Mouse (Mus musculus) ovary, postnatal 10 days (tissue): ENCODE data around the gene Eme2.

Experiments used
- DNase-seq: peaks from one replicate; pipeline ENCODE4 v3.0.0; 2022; ENCODE audit warnings: low spot score

Eme2 gene

DNA sequence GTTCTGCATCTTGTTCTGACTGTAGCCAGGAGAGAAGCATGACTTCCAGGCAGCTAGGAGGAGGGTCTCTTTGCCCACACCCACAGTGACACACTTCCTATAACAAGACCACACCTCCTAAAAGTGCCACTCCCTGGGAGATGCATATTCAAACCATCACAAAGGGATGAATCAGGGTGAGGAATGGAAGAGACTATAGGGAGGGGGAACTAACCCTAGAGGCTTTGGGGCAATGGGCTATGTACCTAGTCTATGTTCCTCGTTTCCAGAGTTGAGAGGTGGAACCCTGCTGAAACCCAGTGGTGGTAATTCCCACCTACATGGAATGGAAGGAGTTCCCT lies 20.5 kb downstream of the Eme2 start:
- DNase-seq, result no peak

DNA sequence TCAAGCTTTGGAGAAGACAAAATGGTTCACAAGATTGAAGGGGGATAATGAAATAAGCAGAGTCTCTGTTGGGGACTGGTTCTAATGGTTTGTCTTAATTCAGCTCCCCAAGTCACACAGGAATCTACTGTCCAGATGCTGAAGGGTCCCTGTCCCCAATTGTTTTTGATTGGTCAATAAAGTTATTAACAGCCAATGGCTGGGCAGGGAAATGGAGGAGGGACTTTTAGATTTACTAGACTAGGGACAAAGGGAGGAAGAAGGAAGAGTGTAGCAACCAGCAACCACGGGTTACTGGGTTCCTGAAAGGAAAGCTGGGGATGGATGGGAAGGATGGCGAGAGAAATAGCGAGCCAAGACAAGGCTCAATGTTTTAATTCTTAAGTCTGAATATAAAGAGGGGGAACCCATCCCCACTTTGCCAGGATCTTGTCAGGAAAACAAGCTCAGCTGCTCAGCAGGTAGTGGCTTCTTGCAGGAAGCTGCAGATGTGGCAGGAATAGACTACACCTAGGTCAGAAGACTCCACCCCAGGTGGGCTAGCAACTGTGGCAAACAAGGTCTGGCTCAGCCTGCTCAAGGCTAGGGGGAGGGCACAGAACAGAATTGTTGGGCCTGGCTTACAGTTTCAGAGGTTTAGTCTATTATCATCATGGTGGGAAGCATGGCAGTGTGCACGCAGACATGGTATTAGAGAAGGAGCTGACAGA lies 21.0 kb downstream of the Eme2 start:
- no peak for DNase-seq

DNA sequence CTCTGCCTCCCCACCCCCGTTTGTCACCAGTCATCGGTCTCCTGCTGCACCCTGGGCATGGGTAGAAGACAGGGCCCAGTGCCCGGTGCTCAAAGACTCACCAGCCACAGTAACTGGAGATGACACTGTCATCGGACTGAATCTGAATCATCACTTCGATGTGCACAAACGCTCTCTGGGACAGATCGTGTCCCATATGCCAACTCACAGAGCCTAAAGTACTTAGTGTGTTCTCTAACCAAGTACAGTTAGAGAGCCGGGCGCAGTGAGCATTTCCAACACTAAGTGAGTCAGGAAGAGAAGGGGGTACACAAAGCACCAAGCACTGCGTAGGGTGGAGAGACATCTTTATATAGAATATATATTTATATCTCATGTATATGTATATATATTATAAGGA lies 27.0 kb downstream of the Eme2 start:
- no peak for DNase-seq

DNA sequence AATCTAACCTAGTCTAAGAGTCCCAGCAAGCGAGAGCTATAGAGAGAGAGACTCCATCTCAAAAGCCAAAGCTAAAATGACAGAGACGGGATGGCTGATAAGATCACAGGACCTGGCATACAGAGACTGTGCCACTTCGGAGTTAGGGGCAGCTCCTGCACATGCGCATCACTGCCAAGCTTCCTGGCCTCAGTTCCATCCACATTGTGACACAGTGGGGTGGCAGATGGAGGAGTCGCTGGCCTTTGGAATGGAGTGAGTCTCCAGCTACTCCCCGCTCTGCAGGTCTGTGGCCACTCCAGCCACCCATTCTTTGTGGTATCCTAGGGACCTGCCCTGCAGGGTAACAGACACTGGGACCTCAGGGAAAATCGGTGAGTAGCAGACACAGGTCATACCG lies 29.1 kb downstream of the Eme2 start, which contains the start of gene Igfals:
TSS of gene Igfals (plus strand) at position 222 of the 400 bp plus-strand sequence.
- DNase-seq, result no peak

DNA sequence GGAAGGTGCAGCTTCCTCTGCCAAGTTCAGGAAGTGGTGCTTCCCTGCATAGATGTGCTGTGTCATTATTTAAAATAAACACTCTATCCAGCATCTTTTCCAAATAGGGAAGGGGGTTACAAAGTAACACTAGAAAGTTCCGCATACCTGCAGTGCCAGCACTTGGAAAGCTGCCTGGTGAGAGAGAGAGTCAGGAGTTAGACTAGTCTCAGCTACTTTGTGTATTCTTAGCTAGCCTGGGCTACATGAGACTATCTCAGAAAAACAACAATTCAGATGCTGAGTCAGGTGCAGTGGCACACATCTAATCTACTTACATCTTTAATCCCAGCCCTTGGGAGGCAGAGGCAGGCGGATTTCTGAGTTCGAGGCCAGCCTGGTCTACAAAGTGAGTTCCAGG lies 33.1 kb downstream of the Eme2 start:
- DNase-seq, result no peak

DNA sequence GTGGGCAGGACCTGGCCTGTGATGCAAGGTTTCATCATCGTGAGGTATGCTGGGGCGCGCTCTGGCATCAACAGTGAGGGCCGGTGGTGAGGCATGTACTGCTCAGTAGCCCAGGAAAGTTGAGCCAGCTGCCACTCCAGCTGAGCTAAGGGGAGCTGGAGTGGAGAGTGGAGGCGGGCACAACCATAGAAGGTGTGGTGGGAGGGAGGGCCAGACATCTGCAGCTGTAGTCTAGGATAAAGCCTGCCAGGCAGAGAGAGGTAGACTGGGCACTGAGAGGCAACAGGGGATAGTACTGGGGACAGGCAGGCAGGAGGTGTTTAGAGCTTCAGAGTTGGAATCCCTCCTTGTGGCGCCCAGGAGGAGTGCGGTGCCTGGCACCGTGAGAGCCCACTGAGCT lies 34.8 kb downstream of the Eme2 start:
- DNase-seq, result no peak

DNA sequence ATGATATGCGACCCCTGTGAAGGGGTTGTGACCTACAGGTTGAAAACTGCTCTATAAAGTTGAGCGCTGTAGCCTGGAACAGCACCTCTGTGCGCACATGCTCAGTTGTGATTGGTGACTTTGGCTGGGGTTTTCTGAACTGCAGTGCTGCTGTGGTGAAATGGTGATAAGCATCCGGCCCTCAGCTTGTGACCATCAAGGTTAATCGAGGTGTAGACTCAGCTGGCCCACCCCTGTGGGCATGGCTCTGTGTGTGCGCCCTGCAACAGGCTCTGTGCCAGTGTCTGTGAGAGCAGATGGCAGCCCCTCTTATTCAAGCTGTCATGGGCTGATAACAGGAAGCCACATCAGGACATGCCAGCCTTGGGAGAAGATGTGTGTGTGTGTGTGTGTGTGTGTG lies 35.9 kb downstream of the Eme2 start:
- no peak for DNase-seq

DNA sequence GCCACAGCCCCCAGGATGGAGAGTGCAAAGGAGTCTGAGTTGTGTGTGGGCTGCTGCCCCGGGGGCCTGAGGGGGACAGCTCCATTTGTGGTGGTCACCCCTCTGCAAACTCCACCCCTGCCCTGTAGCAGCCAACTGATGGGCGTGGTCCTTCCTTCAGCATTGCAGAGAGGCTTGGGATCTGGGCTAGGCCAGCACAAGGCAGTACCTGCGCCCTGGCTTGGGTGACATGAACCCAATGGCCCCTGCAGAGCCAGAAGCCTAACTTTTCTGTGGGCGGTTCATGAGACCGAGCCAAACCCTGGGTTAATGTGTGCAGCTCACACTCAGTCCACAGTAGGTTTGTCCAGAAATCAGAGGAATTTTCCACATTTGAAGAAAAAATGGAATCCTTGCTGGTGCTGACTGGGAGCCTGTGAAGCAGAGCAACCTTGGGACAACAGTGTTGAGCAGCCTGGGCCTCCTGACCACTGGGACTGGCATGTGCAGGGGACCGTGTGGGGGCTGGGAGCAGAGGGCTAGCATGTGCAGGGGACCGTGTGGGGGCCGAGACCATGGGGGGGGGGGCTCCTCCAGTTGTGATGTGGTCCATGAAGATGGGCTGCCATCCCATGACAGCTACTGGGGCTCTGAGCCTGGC lies 36.9 kb downstream of the Eme2 start:
- no peak for DNase-seq

DNA sequence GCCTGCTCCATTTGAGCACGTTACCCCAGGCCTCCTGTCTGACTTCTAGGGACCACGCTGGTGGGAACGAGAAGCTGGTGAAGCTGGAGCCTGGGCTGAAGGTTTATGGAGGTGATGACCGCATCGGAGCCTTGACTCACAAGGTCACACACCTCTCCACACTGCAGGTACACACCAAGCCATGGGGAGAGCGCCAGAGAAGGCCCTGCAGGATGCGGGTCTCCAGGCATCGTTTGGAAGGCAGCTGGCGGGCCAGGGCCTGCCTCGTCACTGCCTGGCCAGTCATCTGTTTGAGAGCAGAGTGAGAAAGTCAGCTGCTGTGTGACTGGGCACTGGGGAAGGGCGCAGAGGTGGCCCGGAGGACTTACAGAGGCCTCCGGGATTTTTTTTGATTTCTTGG lies 38.3 kb downstream of the Eme2 start:
- no peak for DNase-seq

DNA sequence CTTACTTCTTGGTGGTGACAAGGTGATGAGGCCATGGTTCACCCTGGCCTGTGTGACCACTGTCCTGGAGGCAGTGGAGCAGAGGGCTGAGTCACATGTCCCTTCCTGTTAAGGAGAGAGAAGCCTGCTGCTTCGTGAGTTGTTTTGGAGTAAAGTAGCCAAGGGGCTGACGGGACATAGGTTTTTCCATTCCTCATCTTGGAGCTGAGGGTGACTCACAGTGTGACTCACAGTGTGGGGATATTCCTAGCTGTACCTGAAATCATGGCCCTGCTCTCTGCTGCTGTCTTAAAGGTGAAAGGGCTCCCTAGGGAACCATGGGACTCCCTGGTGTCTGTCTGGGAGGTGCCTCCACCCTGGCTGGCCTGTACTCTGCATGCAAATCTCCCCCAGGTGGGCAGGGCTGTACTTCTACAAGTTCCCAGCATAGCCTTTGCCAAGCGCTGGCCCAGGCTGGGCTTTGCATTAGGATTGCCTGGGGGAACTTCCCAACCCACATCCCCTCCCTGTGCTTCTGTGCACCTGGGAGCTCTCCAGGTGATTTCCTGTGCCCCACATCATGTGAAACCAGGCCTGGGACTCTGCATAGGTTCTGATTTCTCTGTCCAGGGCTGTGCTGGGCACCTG lies 38.9 kb downstream of the Eme2 start:
- no peak for DNase-seq

DNA sequence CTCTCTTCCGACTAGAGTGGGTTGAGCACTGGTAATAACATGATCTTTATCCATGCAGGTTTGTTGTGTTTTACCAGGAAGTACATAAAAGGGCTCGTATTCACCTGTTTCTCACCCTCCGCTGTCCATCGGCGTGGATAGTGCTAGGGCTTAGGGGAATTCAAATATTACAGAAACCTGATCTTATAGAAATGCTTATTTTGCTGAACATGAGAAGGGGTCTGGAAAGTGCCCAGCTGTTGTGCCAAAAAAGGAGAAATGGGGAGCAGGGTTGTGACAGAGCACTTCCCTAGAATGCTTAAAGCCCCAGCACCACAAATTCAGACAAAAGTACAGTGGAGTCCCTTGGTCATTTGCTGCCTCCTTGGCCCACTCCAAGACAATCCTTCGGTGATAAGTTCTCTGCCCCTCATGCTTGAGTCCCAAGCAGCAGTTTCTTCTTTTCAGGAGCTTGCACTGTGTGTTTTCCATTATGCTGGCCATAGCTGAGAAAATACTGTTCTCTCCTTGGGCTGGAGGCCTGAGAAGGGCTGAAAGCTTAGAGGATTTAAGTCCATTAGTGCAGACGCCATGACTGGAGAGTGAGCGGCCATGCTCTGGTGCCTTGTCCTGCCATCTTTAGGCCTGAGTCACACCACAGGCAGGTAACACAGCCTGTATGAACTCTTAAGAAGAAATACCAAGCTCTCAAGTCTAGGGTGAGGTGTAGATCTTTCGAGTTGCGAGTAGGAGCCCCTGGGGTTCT lies 43.3 kb downstream of the Eme2 start:
- no peak for DNase-seq

DNA sequence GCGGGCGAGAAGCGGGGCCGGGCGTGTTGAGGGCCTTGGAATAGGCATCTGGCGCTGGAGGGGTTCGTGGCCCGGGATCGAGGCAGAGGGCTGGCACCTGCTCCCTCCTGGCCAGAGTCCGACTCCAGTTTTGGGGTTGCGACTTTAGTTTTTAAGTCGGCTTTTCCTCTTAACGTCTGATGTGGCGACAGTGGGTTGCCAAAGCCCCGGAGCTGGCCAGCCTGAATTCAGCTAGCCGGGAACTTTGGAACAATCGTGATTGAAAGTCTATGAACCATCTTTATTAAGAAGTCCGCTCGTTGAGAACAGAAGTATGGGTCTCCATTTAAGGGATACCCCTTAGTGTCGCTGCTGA lies 44.1 kb downstream of the Eme2 start:
- DNase-seq, result no peak

DNA sequence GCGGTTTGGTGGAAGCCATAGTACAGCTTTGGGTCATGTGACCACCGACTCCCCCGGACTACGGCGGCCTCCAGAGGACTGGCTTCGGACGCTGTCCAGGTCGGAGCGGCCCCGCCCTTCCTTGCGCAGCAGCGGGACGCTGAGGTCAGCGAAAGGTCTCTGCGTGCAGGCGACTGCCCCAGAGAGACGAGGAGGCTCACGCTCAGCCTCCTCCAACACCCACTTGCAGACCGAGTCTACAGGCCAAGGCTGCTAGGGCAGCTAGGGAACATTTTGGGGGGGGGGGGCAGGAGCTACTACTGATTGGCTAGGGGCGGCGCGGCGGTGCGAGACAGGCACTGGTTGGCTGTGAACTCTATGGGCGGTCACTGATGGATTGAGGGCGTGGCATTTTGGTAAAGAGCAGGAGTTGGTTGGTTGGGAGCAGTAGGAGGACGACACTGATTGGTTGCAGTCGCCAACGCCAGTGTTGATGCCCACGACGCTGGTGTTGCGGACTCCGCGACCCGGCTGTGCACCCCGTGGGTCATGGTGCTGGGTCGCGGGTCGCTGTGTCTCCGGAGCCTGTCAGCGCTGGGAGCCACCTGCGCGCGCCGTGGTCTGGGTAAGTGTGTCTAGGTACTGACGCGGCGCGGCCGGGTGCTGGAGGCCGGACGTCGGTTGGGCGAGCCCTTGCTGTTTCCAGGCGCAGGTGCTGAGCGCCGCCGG lies 44.7 kb downstream of the Eme2 start, which contains the start of gene Fahd1:
TSS of gene Fahd1 (minus strand) at position 300 of the 708 bp plus-strand sequence.
- peak; percentile 99 for DNase-seq

DNA sequence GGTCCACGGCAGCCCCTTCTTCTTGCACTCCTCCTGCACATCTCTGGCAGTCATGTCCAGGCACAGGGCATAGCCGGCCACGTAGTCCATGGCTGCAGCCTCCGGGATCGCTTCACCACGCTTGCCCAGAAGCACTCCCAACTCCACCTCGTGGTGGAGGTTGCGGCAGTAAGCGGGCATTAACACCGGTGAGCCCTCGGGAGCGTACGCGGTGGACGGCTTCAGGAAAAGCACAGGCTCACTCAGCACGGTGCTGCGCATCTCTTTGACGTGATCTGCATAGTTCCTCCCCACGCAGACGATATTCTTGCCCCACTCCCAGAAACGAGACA lies 45.2 kb downstream of the Eme2 start:
- DNase-seq, result no peak

DNA sequence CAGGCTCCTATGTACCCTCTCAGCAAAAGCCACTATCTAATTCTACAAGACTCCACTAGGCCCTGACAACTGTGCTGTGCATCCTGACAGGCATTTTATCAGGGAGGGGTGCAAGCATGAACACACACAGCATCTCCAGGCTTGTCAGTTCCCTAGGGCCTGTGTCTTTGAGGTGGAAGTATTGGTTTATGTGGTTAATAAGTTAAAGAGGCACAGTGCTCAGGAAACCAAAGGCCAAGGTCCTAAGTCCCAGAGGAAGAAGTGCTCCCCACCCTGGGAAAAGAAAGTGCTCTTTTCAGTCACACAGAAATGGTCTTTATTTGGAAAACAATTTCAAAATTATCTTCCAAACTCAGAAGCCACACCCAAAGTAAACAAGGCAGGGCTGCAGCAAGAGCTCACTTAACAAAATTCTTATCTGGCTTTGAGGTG lies 46.3 kb downstream of the Eme2 start:
- DNase-seq, result no peak

DNA sequence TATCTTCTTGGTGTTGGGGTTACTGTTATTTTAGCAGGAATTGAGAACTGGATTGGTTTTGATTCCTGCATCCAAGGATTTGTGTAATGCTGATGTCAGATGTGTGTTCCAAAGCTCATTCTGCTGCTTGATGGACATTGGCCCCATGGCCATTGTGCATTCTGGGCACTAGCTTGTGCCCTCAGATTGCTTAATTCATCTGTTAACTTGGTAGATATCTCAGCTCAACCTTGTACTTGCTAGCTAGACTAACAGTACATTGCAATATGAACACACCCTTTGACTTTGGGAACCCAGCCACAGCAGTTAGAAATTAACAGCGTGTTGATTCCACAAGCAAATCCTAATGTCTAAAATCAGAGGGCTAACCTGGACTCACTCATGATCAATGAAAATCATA lies 47.5 kb downstream of the Eme2 start:
- no peak for DNase-seq

DNA sequence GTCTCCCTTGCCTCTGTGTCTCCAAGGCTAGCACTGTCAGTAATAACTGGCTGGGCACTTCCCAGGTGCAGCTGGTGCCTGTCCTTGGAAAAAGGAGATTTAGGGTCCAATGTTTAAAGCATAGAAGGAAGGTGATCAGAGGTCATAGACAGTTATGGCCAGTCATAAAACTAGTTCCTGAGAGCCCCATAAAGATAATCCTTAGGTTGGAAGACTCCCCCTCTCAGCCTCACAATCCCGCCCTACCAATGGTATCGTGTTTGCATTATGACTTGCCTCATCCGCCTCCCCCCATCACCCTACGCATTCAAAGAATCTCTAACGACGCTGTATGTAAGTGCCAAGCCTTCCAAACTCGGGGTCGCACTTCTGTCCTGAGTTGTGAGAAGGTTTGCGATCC lies 50.4 kb downstream of the Eme2 start:
- DNase-seq, result no peak

DNA sequence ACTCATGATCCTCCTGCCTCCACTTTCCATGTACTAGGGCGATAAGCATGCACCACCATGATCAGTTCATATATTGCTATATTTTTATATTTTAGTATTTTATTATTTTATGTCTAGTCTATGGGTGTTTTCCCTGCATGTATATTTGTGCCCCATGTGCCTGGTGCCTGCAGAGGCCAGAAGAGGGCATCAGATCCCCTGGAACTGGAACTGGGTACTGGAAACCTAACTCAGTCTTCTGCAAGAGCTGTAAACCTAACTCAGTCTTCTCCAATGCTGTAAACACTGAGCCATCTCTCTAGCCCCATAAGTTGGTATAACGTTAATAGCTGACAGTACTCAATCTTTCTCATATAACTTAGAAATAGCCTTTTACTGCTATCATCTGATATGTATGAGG lies 52.3 kb downstream of the Eme2 start:
- no peak for DNase-seq

DNA sequence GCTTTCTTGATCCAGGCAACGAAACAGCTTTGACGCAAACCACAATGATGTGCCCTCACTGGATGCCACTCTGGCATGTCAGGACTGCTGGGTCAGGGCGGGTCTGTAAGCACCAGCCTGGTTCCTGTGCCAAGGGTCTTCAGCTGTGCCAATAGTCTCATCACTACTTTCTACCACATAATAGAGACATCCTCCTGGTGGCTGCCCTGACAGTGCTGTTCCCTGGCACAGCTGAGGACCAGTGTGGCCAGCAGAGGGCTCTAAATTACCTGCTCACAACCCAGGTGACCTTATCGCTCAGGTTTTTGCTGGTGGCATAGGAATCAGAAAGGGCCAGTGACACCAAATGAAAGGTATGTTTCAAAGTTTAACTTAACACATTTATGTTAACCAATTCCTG lies 53.8 kb downstream of the Eme2 start:
- no peak for DNase-seq

DNA sequence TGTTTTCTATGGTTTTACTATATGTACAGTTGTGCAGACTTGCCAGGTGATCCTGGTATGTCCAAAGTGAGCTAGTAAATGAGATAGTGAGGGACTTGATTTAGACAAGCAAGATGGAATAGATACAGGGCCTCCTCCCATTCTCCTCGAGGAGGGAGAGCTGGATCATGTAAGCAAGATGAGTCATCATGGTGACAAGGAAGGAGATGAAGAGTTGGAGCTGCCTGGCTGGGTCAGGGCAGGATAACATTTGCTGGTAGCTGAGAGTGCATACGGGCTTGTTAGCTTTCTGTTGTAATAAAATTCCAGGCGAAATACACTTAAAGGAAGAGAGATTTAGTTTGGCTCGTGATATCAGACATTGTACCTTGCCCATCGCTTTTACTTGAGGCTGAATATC lies 54.5 kb downstream of the Eme2 start:
- DNase-seq, result no peak

DNA sequence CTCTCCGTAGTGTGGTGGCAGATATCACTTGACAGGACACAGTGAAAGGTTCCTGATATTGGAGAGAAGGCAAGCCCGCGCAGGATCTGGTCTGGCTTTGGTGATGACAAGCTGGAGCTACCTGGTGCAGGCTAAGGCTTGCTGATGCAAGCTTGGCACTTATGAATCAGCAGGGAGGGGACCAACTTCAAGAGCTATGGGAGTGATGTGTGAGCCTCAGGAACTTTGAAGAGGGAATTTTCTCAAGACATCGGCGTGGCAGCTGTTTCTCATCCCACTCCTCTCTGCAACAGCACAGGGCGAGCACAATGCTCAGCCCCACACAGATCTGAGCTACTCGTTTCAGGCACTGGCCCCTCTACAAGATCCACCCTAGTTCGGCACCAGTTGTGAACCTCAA lies 55.0 kb downstream of the Eme2 start, which contains the start of gene Hagh:
TSS of gene Hagh (plus strand) at position 302 of the 400 bp plus-strand sequence.
- DNase-seq, result no peak
